Mouse (Mus musculus) CD4-positive, CD25-positive, alpha-beta regulatory T cell (primary cell): ENCODE data around the gene Vmn1r42. TPM values are rescaled to one million over a fixed set of nuclear protein-coding genes. Genes with fewer than 3 reads are reported as not detected.

Experiments
- polyA plus RNA-seq: library from polyadenylated mRNA; unstranded; fragments of 100-300 nt; shearing (Covaris generic); gene quantifications from one replicate; pipeline ENCODE4 v1.2.1, GENCODE M21; 2017

The Vmn1r42 gene
- polyA plus RNA-seq = not detected

GRCm38 (mm10) chr6:89876313-89876712, at the start of gene Vmn1r42, which contains the start of gene Vmn1r43:
Gene Vmn1r42 (minus strand): TSS chr6:89876413.
Gene Vmn1r43 (minus strand): TSS chr6:89876413.

GRCm38 (mm10) chr6:89883360-89883759, 7.1 kb upstream of the Vmn1r42 start, which contains the start of gene Vmn1r44:
Gene Vmn1r44 (plus strand): TSS chr6:89883660.

Other genes starting within 250 kb of the Vmn1r42 start
- 6.7 TPM for gene Txnrd3, start 232.4 kb downstream of the Vmn1r42 start, polyA plus RNA-seq
- gene Vmn1r40, start 168.9 kb downstream of the Vmn1r42 start, polyA plus RNA-seq = not detected
- not detected for gene Vmn1r41, start 135.6 kb downstream of the Vmn1r42 start, polyA plus RNA-seq
- 0.06 TPM for gene Vmn1r43, start within 50 bp of the Vmn1r42 start, polyA plus RNA-seq
- gene Vmn1r44, start 7.2 kb upstream of the Vmn1r42 start, polyA plus RNA-seq = not detected
- gene Vmn1r45, start 64.2 kb upstream of the Vmn1r42 start, polyA plus RNA-seq = not detected
- 0.02 TPM for gene Vmn1r46, start 92.9 kb upstream of the Vmn1r42 start, polyA plus RNA-seq
- gene Vmn1r47, start 139.7 kb upstream of the Vmn1r42 start, polyA plus RNA-seq = not detected
- not detected for gene Vmn1r48, start 160.4 kb upstream of the Vmn1r42 start, polyA plus RNA-seq
- gene Vmn1r49, start 202.1 kb upstream of the Vmn1r42 start, polyA plus RNA-seq = 0.06 TPM
- gene Vmn1r50, start 225.0 kb upstream of the Vmn1r42 start, polyA plus RNA-seq = not detected
- not detected for gene Vmn1r51, start 246.2 kb upstream of the Vmn1r42 start, polyA plus RNA-seq